Mouse (Mus musculus): Measurements from ENCODE around the gene Med31. TPM values are rescaled to one million over a fixed set of nuclear protein-coding genes. Genes with fewer than 3 reads are reported as not detected.

The Med31 gene
- total and polyA plus RNA-seq, 2 experiments from 2014 or later = 13.2 to 30.8 TPM

DNA sequence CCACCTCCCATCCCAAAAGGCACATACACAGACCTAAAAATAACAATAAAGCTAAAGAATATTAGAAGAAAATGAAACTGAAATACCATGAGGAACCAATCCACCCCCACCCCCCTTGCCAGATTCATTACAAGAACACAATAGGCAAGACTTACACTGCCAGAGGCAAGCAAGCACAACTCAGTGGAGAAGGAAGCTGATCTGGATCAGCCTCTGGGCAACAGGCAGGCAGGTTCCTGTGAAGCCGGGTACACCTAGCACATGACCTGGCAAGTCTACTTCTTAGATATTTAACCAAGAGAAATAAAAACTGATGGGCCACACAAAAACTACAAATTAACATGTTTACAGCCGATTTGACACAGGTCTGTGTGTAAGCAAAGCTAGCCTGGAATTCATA is 52.2 kb downstream of the Med31 start:
- 89% methylated on average over 2 of the region's 2 CpGs for WGBS
- Histone ChIP-seq H3K9me3 (replicated peaks; ENCODE audit: control insufficient read depth, low read length) (no peaks in the 10 kb centered on the region), H3K4me3 (ENCODE audit: low read depth, low read length) (no peak overlapping the region), H3K4me1 (ENCODE audit: control insufficient read depth, insufficient read depth) (no peaks in the 10 kb centered on the region), H3K36me3 (replicated peaks; ENCODE audit: control insufficient read depth, insufficient read depth, low read length) (peaks cover 57% of the 10 kb centered on the region), H3K27ac (ENCODE audit: low read depth) (no peak overlapping the region), H3K27me3 (ENCODE audit: control insufficient read depth, insufficient read depth, low read length) (no peaks in the 10 kb centered on the region), H3K9ac (replicated peaks; ENCODE audit: low read depth, low read length) (no peak overlapping the region), H3K4me2 (ENCODE audit: low read depth, low read length) (no peak overlapping the region)
- DNase-seq (ENCODE audit: low spot score) (no peak), ATAC-seq (ENCODE audit: insufficient read depth, low read depth) (no peak)
- no peak for TF ChIP-seq EP300 (IDR thresholded peaks at IDR 0.05; ENCODE audit: low read depth)
- TF ChIP-seq CTCF (IDR thresholded peaks at IDR 0.05; ENCODE audit: low read depth) = no peak

Other genes with a start within 250 kb of the Med31 start
- not detected in 2 replicates for gene Aipl1, start 178.1 kb downstream of the Med31 start, total RNA-seq (2014; rRNA removed; ENCODE audit: low replicate concordance)
- 0.11 and 0.31 TPM in 2 replicates for gene Aipl1, start 178.1 kb downstream of the Med31 start, polyA plus RNA-seq (2015; fragmentation: Nextera tagmentation; extraction: Ambion mirVana)
- 30.2 and 40.7 TPM in 2 replicates for gene Pimreg, start 173.6 kb downstream of the Med31 start, total RNA-seq (2014; rRNA removed; ENCODE audit: low replicate concordance)
- gene Pimreg, start 173.6 kb downstream of the Med31 start, polyA plus RNA-seq (2015; fragmentation: Nextera tagmentation; extraction: Ambion mirVana) = 24.6 and 25.8 TPM in 2 replicates
- 0.27 and 1.0 TPM in 2 replicates for gene Pitpnm3, start 79.8 kb downstream of the Med31 start, total RNA-seq (2014; rRNA removed; ENCODE audit: low replicate concordance)
- 0.29 and 0.38 TPM in 2 replicates for gene Pitpnm3, start 79.8 kb downstream of the Med31 start, polyA plus RNA-seq (2015; fragmentation: Nextera tagmentation; extraction: Ambion mirVana)
- not detected in 2 replicates for gene Gm43951, start 8.8 kb downstream of the Med31 start, total RNA-seq (2014; rRNA removed; ENCODE audit: low replicate concordance)
- gene Gm43951, start 8.8 kb downstream of the Med31 start, polyA plus RNA-seq (2015; fragmentation: Nextera tagmentation; extraction: Ambion mirVana) = 0.07 TPM in 1 of 2 replicates, not detected in the other
- 5.5 TPM in 2 replicates for gene 4933427D14Rik, start 8.1 kb downstream of the Med31 start, total RNA-seq (2014; rRNA removed; ENCODE audit: low replicate concordance)
- 4.4 and 4.5 TPM in 2 replicates for gene 4933427D14Rik, start 8.1 kb downstream of the Med31 start, polyA plus RNA-seq (2015; fragmentation: Nextera tagmentation; extraction: Ambion mirVana)
- gene Txndc17, start 8.0 kb downstream of the Med31 start, total RNA-seq (2014; rRNA removed; ENCODE audit: low replicate concordance) = 62.9 and 75.4 TPM in 2 replicates
- gene Txndc17, start 8.0 kb downstream of the Med31 start, polyA plus RNA-seq (2015; fragmentation: Nextera tagmentation; extraction: Ambion mirVana) = 151 and 155 TPM in 2 replicates
- not detected in 2 replicates for gene Slc13a5, start 51.6 kb upstream of the Med31 start, total RNA-seq (2014; rRNA removed; ENCODE audit: low replicate concordance)
- gene Slc13a5, start 51.6 kb upstream of the Med31 start, polyA plus RNA-seq (2015; fragmentation: Nextera tagmentation; extraction: Ambion mirVana) = not detected in 2 replicates
- 2.6 and 3.4 TPM in 2 replicates for gene Xaf1, start 86.0 kb upstream of the Med31 start, total RNA-seq (2014; rRNA removed; ENCODE audit: low replicate concordance)
- 12.7 and 19.2 TPM in 2 replicates for gene Xaf1, start 86.0 kb upstream of the Med31 start, polyA plus RNA-seq (2015; fragmentation: Nextera tagmentation; extraction: Ambion mirVana)
- gene Fbxo39, start 98.9 kb upstream of the Med31 start, total RNA-seq (2014; rRNA removed; ENCODE audit: low replicate concordance) = not detected in 2 replicates
- not detected in 2 replicates for gene Fbxo39, start 98.9 kb upstream of the Med31 start, polyA plus RNA-seq (2015; fragmentation: Nextera tagmentation; extraction: Ambion mirVana)
- not detected in 2 replicates for gene Tekt1, start 146.8 kb upstream of the Med31 start, total RNA-seq (2014; rRNA removed; ENCODE audit: low replicate concordance)
- 0.19 and 0.62 TPM in 2 replicates for gene Tekt1, start 146.8 kb upstream of the Med31 start, polyA plus RNA-seq (2015; fragmentation: Nextera tagmentation; extraction: Ambion mirVana)
- gene Smtnl2, start 196.1 kb upstream of the Med31 start, total RNA-seq (2014; rRNA removed; ENCODE audit: low replicate concordance) = 88.5 and 93.0 TPM in 2 replicates
- gene Smtnl2, start 196.1 kb upstream of the Med31 start, polyA plus RNA-seq (2015; fragmentation: Nextera tagmentation; extraction: Ambion mirVana) = 72.9 and 79.2 TPM in 2 replicates
- 5.3 TPM in 1 of 2 replicates, not detected in the other for gene Ggt6, start 219.9 kb upstream of the Med31 start, total RNA-seq (2014; rRNA removed; ENCODE audit: low replicate concordance)
- gene Ggt6, start 219.9 kb upstream of the Med31 start, polyA plus RNA-seq (2015; fragmentation: Nextera tagmentation; extraction: Ambion mirVana) = 0.05 TPM in 1 of 2 replicates, not detected in the other
- gene Mybbp1a, start 225.8 kb upstream of the Med31 start, total RNA-seq (2014; rRNA removed; ENCODE audit: low replicate concordance) = 20.5 and 20.9 TPM in 2 replicates
- 41.3 and 42.1 TPM in 2 replicates for gene Mybbp1a, start 225.8 kb upstream of the Med31 start, polyA plus RNA-seq (2015; fragmentation: Nextera tagmentation; extraction: Ambion mirVana)